Mouse (Mus musculus): ENCODE measurements at regions not wholly inside any gene's neighbourhood (a gene's known extent, or its start where the extent isn't known, plus 50 kb on each side); places are given as distances from the start of the nearest gene placed in this dataset.
A peak's percentile ranks its signal among the peaks of the same experiment; 100 is the strongest.

GRCm38 (mm10) chr15:97471476-97471875, 224.4 kb upstream of the Amigo2 start:
- WGBS, result 85% methylated on average over 4 of the region's 4 CpGs
- Histone ChIP-seq H3K27me3 (ENCODE audit: insufficient read depth, low read length) (no peaks in the 10 kb centered on the region), H3K4me2 (ENCODE audit: low read depth, low read length) (no peak overlapping the region), H3K27ac (no peak overlapping the region), H3K9ac (replicated peaks; ENCODE audit: low read length) (no peak overlapping the region), H3K36me3 (ENCODE audit: insufficient read depth, low read length) (no peaks in the 10 kb centered on the region), H3K9me3 (ENCODE audit: low read length) (no peaks in the 10 kb centered on the region), H3K4me3 (ENCODE audit: low read length) (no peak overlapping the region), H3K4me1 (ENCODE audit: insufficient read depth, low read length) (no peaks in the 10 kb centered on the region)
- DNase-seq (ENCODE audit: low spot score), result no peak
- no peak for ATAC-seq
- TF ChIP-seq CTCF (IDR thresholded peaks at IDR 0.05; ENCODE audit: low read depth), result no peak

DNA sequence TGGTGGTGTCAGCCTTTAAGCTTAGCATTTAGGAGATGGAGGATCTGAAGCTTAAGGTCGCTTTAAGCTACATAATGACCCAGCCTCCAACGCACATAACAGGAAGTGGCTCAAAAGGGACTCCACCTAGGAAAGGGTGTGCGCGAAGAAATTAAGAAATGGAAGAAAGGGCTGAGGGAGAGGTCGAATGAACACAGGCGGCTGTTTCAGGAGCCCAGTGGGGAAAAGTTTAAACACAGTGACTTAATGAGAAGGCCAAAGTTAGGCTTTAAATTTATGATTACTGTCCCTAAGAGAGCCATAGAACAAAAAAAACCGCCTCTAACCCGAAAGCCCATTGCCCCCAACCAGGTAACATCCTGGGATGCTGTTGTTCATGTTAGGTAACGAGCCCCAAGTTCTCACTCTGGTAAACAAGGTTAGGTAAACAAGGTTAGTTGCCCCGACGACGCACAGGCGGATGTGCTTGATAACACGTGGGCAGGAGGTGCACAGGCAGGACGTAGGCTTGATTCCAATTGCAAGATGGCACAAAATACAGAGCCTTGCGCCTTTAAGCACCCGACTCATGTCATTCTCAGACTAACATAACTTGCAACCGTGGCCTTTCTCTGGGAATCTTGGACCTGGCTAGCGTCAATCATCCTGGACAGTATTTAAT, 222.7 kb upstream of the Amigo2 start:
- TF ChIP-seq CTCF (IDR thresholded peaks at IDR 0.05; ENCODE audit: low read depth), result no peak
- no peak for DNase-seq (ENCODE audit: low spot score)
- Histone ChIP-seq H3K9ac (replicated peaks; ENCODE audit: low read length) (no peak overlapping the region), H3K9me3 (ENCODE audit: low read length) (no peaks in the 10 kb centered on the region), H3K4me3 (ENCODE audit: low read length) (no peak overlapping the region), H3K27me3 (ENCODE audit: insufficient read depth, low read length) (no peaks in the 10 kb centered on the region), H3K4me1 (ENCODE audit: insufficient read depth, low read length) (no peaks in the 10 kb centered on the region), H3K36me3 (ENCODE audit: insufficient read depth, low read length) (no peaks in the 10 kb centered on the region), H3K27ac (no peak overlapping the region), H3K4me2 (ENCODE audit: low read depth, low read length) (no peak overlapping the region)
- no peak for ATAC-seq
- WGBS, result 86% methylated on average over 19 of the region's 19 CpGs

GRCm38 (mm10) chr15:97468732-97469683, 221.9 kb upstream of the Amigo2 start:
- no peak overlapping the region for H3K27ac ChIP-seq
- H3K36me3 ChIP-seq (ENCODE audit: insufficient read depth, low read length), result no peaks in the 10 kb centered on the region
- H3K27me3 ChIP-seq (ENCODE audit: insufficient read depth, low read length), result no peaks in the 10 kb centered on the region
- H3K4me1 ChIP-seq (ENCODE audit: insufficient read depth, low read length), result no peaks in the 10 kb centered on the region
- WGBS, result 74% methylated on average over 23 of the region's 23 CpGs
- TF ChIP-seq CTCF (IDR thresholded peaks at IDR 0.05; ENCODE audit: low read depth), result no peak
- no peak overlapping the region for H3K4me3 ChIP-seq (ENCODE audit: low read length)
- ATAC-seq (no peak), DNase-seq (ENCODE audit: low spot score) (no peak)
- no peak overlapping the region for H3K9ac ChIP-seq (replicated peaks; ENCODE audit: low read length)
- no peak overlapping the region for H3K4me2 ChIP-seq (ENCODE audit: low read depth, low read length)
- H3K9me3 ChIP-seq (ENCODE audit: low read length), result no peaks in the 10 kb centered on the region

DNA sequence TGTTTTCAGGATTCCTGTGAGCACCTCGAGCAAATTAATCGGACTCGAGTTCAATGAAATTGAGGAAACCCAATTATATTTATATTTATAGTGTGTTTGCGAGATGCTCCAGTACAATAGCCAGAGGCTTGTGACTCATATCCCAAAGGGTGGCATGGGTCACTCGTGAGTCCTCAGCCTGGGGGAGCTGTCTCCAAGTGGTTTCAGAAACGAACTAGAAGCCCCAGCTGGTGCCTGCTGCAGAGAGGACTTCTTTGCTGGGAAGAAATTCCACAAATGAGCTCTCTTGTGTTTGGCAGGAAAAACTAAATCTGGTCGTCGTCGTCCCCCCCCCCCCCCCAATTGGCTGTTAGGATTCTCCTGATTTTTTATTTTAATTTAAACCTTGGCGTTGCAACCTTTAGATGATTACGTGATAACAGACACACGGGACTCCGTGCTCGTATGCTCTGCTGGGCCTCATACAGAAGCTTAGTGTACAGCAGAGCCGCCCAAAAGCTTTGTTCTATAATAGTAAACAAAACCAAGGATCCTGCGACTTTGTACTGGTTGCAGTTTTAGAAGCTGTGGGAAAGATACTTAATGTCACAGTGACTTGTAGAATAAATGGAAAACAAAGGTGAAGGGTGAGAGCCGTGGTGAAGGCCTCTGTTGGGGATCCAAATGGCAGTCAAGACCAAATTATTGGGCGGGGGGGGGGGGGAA, 220.8 kb upstream of the Amigo2 start:
- WGBS, result 75% methylated on average over 18 of the region's 18 CpGs
- DNase-seq (ENCODE audit: low spot score) (no peak), ATAC-seq (no peak)
- H3K27me3 ChIP-seq (ENCODE audit: insufficient read depth, low read length), result no peaks in the 10 kb centered on the region
- TF ChIP-seq CTCF (IDR thresholded peaks at IDR 0.05; ENCODE audit: low read depth), result no peak
- no peaks in the 10 kb centered on the region for H3K9me3 ChIP-seq (ENCODE audit: low read length)
- H3K27ac ChIP-seq, result no peak overlapping the region
- no peak overlapping the region for H3K9ac ChIP-seq (replicated peaks; ENCODE audit: low read length)
- H3K4me2 ChIP-seq (ENCODE audit: low read depth, low read length), result no peak overlapping the region
- no peak overlapping the region for H3K4me3 ChIP-seq (ENCODE audit: low read length)
- H3K36me3 ChIP-seq (ENCODE audit: insufficient read depth, low read length), result no peaks in the 10 kb centered on the region
- no peaks in the 10 kb centered on the region for H3K4me1 ChIP-seq (ENCODE audit: insufficient read depth, low read length)

DNA sequence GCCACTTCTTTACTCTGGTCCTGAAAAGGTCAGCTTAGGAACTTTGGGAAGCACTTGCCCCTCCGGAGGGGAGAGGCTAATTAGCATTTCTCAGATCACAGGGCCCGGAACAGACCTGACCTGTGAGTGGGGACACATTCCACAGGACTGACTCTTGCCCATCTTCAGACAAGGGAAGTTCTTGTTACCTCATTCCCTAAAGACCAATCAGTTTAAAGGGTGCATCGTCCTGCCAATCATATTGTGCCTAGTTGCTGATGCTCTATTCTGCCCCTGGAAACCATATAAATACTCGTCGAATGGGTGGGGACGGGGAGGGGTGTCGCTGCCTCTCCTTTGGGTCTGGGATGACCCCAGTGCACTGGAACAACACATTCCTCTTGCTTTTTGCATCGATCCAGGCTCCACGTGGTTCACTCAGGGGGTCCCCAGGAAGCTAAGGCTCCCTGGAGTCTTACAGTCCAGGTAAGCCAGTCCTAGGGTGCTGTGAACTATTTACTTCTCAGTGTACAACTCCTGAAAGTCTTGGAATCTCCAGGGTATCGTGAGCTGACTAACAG, 219.9 kb upstream of the Amigo2 start:
- ATAC-seq, result no peak
- Histone ChIP-seq H3K4me1 (ENCODE audit: insufficient read depth, low read length) (no peaks in the 10 kb centered on the region), H3K9me3 (ENCODE audit: low read length) (no peaks in the 10 kb centered on the region), H3K27ac (no peak overlapping the region), H3K27me3 (ENCODE audit: insufficient read depth, low read length) (no peaks in the 10 kb centered on the region), H3K9ac (replicated peaks; ENCODE audit: low read length) (no peak overlapping the region), H3K36me3 (ENCODE audit: insufficient read depth, low read length) (no peaks in the 10 kb centered on the region), H3K4me3 (ENCODE audit: low read length) (no peak overlapping the region), H3K4me2 (ENCODE audit: low read depth, low read length) (no peak overlapping the region)
- WGBS, result 86% methylated on average over 10 of the region's 10 CpGs
- no peak for DNase-seq (ENCODE audit: low spot score)
- no peak for TF ChIP-seq CTCF (IDR thresholded peaks at IDR 0.05; ENCODE audit: low read depth)

DNA sequence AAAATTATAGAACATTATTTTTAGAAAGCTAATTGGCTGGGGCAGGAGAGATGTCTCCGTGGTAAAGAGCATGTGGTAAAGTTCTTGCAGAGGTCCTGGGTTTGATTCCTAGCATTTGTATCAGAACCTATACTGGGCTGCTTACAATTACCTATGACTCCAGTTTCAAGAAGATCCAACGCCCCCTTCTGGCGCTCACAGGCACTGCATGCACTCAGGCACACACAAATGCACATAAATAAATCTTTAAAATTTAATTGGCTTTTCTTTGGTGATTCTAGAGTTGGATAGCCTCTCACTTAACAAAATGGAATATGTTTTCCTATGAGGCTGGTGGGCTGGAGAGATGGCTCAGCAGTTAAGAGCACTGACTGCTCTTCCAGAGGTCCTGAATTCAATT, 219.0 kb upstream of the Amigo2 start:
- H3K4me3 ChIP-seq (ENCODE audit: low read length), result no peak overlapping the region
- H3K9ac ChIP-seq (replicated peaks; ENCODE audit: low read length), result no peak overlapping the region
- H3K27me3 ChIP-seq (ENCODE audit: insufficient read depth, low read length), result no peaks in the 10 kb centered on the region
- no peaks in the 10 kb centered on the region for H3K4me1 ChIP-seq (ENCODE audit: insufficient read depth, low read length)
- no peak overlapping the region for H3K4me2 ChIP-seq (ENCODE audit: low read depth, low read length)
- ATAC-seq (no peak), DNase-seq (ENCODE audit: low spot score) (no peak)
- 71% methylated on average over 3 of the region's 3 CpGs for WGBS
- H3K27ac ChIP-seq, result no peak overlapping the region
- peak; percentile 36; the same call in 1 of the 2 replicates for TF ChIP-seq CTCF (IDR thresholded peaks at IDR 0.05; ENCODE audit: low read depth)
- H3K36me3 ChIP-seq (ENCODE audit: insufficient read depth, low read length), result no peaks in the 10 kb centered on the region
- H3K9me3 ChIP-seq (ENCODE audit: low read length), result no peaks in the 10 kb centered on the region
